Mouse (Mus musculus): Measurements from ENCODE around the gene Paox. TPM values are rescaled to one million over a fixed set of nuclear protein-coding genes. Genes with fewer than 3 reads are reported as not detected.

The Paox gene
- polyA plus RNA-seq, 1 experiment from 2014 or later, result 30.6 TPM

- Histone ChIP-seq H3K4me3 (replicated peaks) (no peak overlapping the region), H3K27ac (no peak overlapping the region), H3K4me1 (no peaks in the 10 kb centered on the region), H3K4me2 (no peak overlapping the region), H3K27me3 (replicated peaks) (no peaks in the 10 kb centered on the region), H3K36me3 (no peaks in the 10 kb centered on the region), H3K9me3 (no peaks in the 10 kb centered on the region), H3K9ac (no peak overlapping the region)
- no peak for ATAC-seq (ENCODE audit: insufficient read depth, low FRiP score, low read depth)
- 80% methylated on average over 4 of the region's 4 CpGs for WGBS
These were observed 68.6 kb downstream of the Paox start for GRCm38 (mm10) chr7:140184206-140184605.

Other genes starting within 250 kb of the Paox start
- 0.14 and 0.34 TPM in 2 replicates for gene Kndc1, start 221.1 kb upstream of the Paox start, polyA plus RNA-seq (2015; fragmentation: Nextera tagmentation; extraction: Ambion mirVana)
- 0.10 TPM in 1 of 2 replicates, not detected in the other for gene Utf1, start 172.0 kb upstream of the Paox start, polyA plus RNA-seq (2015; fragmentation: Nextera tagmentation; extraction: Ambion mirVana)
- gene 6430531B16Rik, start 137.0 kb upstream of the Paox start, polyA plus RNA-seq (2015; fragmentation: Nextera tagmentation; extraction: Ambion mirVana), result 0.21 and 0.45 TPM in 2 replicates
- 2.5 and 2.7 TPM in 2 replicates for gene Adam8, start 123.2 kb upstream of the Paox start, polyA plus RNA-seq (2015; fragmentation: Nextera tagmentation; extraction: Ambion mirVana)
- 34.8 and 35.7 TPM in 2 replicates for gene Zfp511, start 79.4 kb upstream of the Paox start, polyA plus RNA-seq (2015; fragmentation: Nextera tagmentation; extraction: Ambion mirVana)
- 43.8 and 44.8 TPM in 2 replicates for gene Tubgcp2, start 79.1 kb upstream of the Paox start, polyA plus RNA-seq (2015; fragmentation: Nextera tagmentation; extraction: Ambion mirVana)
- not detected in 2 replicates for gene Msx3, start 66.7 kb upstream of the Paox start, polyA plus RNA-seq (2015; fragmentation: Nextera tagmentation; extraction: Ambion mirVana)
- 3.4 and 3.6 TPM in 2 replicates for gene Caly, start 33.3 kb upstream of the Paox start, polyA plus RNA-seq (2015; fragmentation: Nextera tagmentation; extraction: Ambion mirVana)
- gene Prap1, start 22.4 kb upstream of the Paox start, polyA plus RNA-seq (2015; fragmentation: Nextera tagmentation; extraction: Ambion mirVana), result 165 and 169 TPM in 2 replicates
- 32.4 and 41.4 TPM in 2 replicates for gene Fuom, start 13.4 kb upstream of the Paox start, polyA plus RNA-seq (2015; fragmentation: Nextera tagmentation; extraction: Ambion mirVana)
- gene Echs1, start 677 bp downstream of the Paox start, polyA plus RNA-seq (2015; fragmentation: Nextera tagmentation; extraction: Ambion mirVana), result 155 and 165 TPM in 2 replicates
- gene Mtg1, start 21.8 kb downstream of the Paox start, polyA plus RNA-seq (2015; fragmentation: Nextera tagmentation; extraction: Ambion mirVana), result 23.5 and 26.9 TPM in 2 replicates
- 1.0 and 1.4 TPM in 2 replicates for gene Sprn, start 39.1 kb downstream of the Paox start, polyA plus RNA-seq (2015; fragmentation: Nextera tagmentation; extraction: Ambion mirVana)
- gene Olfr522, start 49.0 kb downstream of the Paox start, polyA plus RNA-seq (2015; fragmentation: Nextera tagmentation; extraction: Ambion mirVana), result not detected in 2 replicates
- gene Olfr523, start 57.4 kb downstream of the Paox start, polyA plus RNA-seq (2015; fragmentation: Nextera tagmentation; extraction: Ambion mirVana), result not detected in 2 replicates
- gene Olfr524, start 90.2 kb downstream of the Paox start, polyA plus RNA-seq (2015; fragmentation: Nextera tagmentation; extraction: Ambion mirVana), result not detected in 2 replicates
- 0.08 and 0.17 TPM in 2 replicates for gene Cd163l1, start 102.5 kb downstream of the Paox start, polyA plus RNA-seq (2015; fragmentation: Nextera tagmentation; extraction: Ambion mirVana)
- gene 5830411N06Rik, start 131.5 kb downstream of the Paox start, polyA plus RNA-seq (2015; fragmentation: Nextera tagmentation; extraction: Ambion mirVana), result not detected in 2 replicates
- gene Olfr525, start 205.1 kb downstream of the Paox start, polyA plus RNA-seq (2015; fragmentation: Nextera tagmentation; extraction: Ambion mirVana), result not detected in 2 replicates
- not detected in 2 replicates for gene Olfr527, start 218.2 kb downstream of the Paox start, polyA plus RNA-seq (2015; fragmentation: Nextera tagmentation; extraction: Ambion mirVana)
- not detected in 2 replicates for gene Olfr60, start 245.9 kb downstream of the Paox start, polyA plus RNA-seq (2015; fragmentation: Nextera tagmentation; extraction: Ambion mirVana)

Data from stomach, embryonic 15.5 days (tissue).